Mouse (Mus musculus) stomach, embryonic 15.5 days (tissue): ENCODE data around the gene Sema3b. TPM values are rescaled to one million over a fixed set of nuclear protein-coding genes. Genes with fewer than 3 reads are reported as not detected.

Source experiments
- ATAC-seq: fragments of 200-750 bp; cut with Nextera tagmentation; 2 replicates; pipeline ENCODE4 v1.8.0; 2017; ENCODE audit warnings: low read depth, moderate number of reproducible peaks, moderate TSS enrichment; ENCODE audit not compliant: insufficient read depth, low FRiP score
- H3K27ac ChIP-seq: fragments of 300-500 bp; sonication (generic); 2 replicates; pipeline ENCODE4 v1.5.1; 2015; ENCODE audit warnings: mild to moderate bottlenecking, inconsistent platforms
- H3K27me3 ChIP-seq: fragments of 300-500 bp; sonication (generic); replicated peaks from 2 replicates; pipeline ENCODE4 v1.6.1; 2015; ENCODE audit warnings: inconsistent platforms
- H3K36me3 ChIP-seq: fragments of 300-500 bp; sonication (generic); 2 replicates; pipeline ENCODE4 v1.6.1; 2015; ENCODE audit warnings: inconsistent platforms
- H3K4me1 ChIP-seq: fragments of 300-500 bp; sonication (generic); 2 replicates; pipeline ENCODE4 v1.6.1; 2015; ENCODE audit warnings: inconsistent platforms
- H3K4me2 ChIP-seq: fragments of 300-500 bp; sonication (generic); 2 replicates; pipeline ENCODE4 v1.6.1; 2015; ENCODE audit warnings: mild to moderate bottlenecking, inconsistent platforms
- H3K4me3 ChIP-seq: fragments of 300-500 bp; sonication (generic); replicated peaks from 2 replicates; pipeline ENCODE4 v1.5.1; 2015; ENCODE audit warnings: inconsistent platforms
- H3K9ac ChIP-seq: fragments of 300-500 bp; sonication (generic); 2 replicates; pipeline ENCODE4 v1.6.1; 2015; ENCODE audit warnings: inconsistent platforms
- H3K9me3 ChIP-seq: fragments of 300-500 bp; sonication (generic); 2 replicates; pipeline ENCODE4 v1.6.1; 2016; ENCODE audit warnings: inconsistent platforms
- WGBS: fragments of 180-500 bp; shearing (Covaris S2); methylation state at CpG from one replicate; pipeline ENCODE4 v1.1.7; 2015; 5-methylcytosine and 5-hydroxymethylcytosine counted together
- polyA plus RNA-seq: library from polyadenylated mRNA; unstranded; fragments of >200 nt; fragmentation: Nextera tagmentation; extraction: Ambion mirVana; gene quantifications from 2 replicates; pipeline ENCODE4 v1.2.1, GENCODE M21; 2015

Gene Sema3b
- polyA plus RNA-seq, 1 experiment from 2014 or later = 13.2 TPM

- no peak for ATAC-seq
- H3K27me3 ChIP-seq = no peaks in the 10 kb centered on the region
- H3K4me2 ChIP-seq = no peak overlapping the region
- peak overlapping the region; percentile 58 for H3K27ac ChIP-seq
- WGBS = 87% methylated on average over 3 of the region's 3 CpGs
- no peaks in the 10 kb centered on the region for H3K9me3 ChIP-seq
- no peak overlapping the region for H3K9ac ChIP-seq
- H3K4me1 ChIP-seq = peaks cover 63% of the 10 kb centered on the region
- no peak overlapping the region for H3K4me3 ChIP-seq
- peaks cover 12% of the 10 kb centered on the region for H3K36me3 ChIP-seq
Observed at GRCm38 (mm10) chr9:107624951-107625350, 15.9 kb upstream of the Sema3b start.

GRCm38 (mm10) chr9:107624539-107624938, 15.5 kb upstream of the Sema3b start:
- no peak for ATAC-seq
- H3K36me3 ChIP-seq = peaks cover 16% of the 10 kb centered on the region
- no peaks in the 10 kb centered on the region for H3K27me3 ChIP-seq
- H3K9ac ChIP-seq = no peak overlapping the region
- no peaks in the 10 kb centered on the region for H3K9me3 ChIP-seq
- no peak overlapping the region for H3K4me3 ChIP-seq
- H3K4me1 ChIP-seq = peaks cover 63% of the 10 kb centered on the region
- peak overlapping the region; percentile 58 for H3K27ac ChIP-seq
- 68% methylated on average over 5 of the region's 5 CpGs for WGBS
- H3K4me2 ChIP-seq = no peak overlapping the region

DNA sequence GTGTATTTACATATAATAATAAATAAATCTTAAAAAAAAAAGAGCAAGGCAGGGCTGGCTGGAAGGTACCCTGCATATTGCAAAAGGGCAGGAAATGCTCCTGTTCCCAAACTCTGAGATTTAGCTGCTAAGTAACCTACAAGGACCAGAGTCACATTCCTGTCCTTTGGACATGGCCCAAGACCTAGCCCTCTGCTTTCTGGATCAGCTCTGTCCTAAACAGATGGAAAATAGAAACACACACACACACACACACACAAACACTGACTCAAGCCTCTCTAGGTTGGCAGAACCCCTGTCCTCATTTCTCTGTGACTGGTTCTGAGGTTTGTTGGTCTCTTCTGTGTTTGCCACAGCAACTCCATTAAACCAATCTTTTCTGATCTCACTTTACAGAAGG, 11.9 kb upstream of the Sema3b start:
- H3K27ac ChIP-seq = no peak overlapping the region

DNA sequence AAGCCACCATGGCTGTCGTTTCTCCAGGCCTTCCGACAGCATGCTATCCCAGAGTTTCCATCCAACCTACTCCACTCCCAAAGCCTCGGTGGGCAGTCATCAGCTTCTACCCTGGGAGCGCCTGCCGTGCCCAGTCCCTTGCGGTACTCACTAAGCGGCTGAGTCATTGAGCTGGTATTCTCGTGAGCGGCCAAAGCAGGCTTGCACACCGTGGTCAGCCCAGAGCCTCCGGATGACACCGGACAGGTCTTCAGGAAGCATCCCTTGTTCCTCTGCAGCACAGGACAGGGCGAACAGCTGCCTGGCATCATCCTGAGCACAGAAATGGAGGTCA, 10.5 kb upstream of the Sema3b start:
- Histone ChIP-seq H3K9ac (no peak overlapping the region), H3K4me3 (no peak overlapping the region), H3K4me1 (peaks cover 33% of the 10 kb centered on the region), H3K36me3 (peaks cover 44% of the 10 kb centered on the region), H3K27ac (peak overlapping the region; percentile 85), H3K27me3 (no peaks in the 10 kb centered on the region), H3K9me3 (no peaks in the 10 kb centered on the region), H3K4me2 (no peak overlapping the region)
- 59% methylated on average over 13 of the region's 13 CpGs for WGBS
- ATAC-seq = 0 out of 2 replicates have a peak, but pooled peaks have one; percentile 8

More for the DNA sequence above, 11.9 kb upstream of the Sema3b start:
- ATAC-seq = no peak
- Histone ChIP-seq H3K36me3 (peaks cover 39% of the 10 kb centered on the region), H3K4me3 (no peak overlapping the region), H3K9ac (no peak overlapping the region), H3K27me3 (no peaks in the 10 kb centered on the region), H3K9me3 (no peaks in the 10 kb centered on the region), H3K4me1 (peaks cover 45% of the 10 kb centered on the region), H3K4me2 (no peak overlapping the region)

DNA sequence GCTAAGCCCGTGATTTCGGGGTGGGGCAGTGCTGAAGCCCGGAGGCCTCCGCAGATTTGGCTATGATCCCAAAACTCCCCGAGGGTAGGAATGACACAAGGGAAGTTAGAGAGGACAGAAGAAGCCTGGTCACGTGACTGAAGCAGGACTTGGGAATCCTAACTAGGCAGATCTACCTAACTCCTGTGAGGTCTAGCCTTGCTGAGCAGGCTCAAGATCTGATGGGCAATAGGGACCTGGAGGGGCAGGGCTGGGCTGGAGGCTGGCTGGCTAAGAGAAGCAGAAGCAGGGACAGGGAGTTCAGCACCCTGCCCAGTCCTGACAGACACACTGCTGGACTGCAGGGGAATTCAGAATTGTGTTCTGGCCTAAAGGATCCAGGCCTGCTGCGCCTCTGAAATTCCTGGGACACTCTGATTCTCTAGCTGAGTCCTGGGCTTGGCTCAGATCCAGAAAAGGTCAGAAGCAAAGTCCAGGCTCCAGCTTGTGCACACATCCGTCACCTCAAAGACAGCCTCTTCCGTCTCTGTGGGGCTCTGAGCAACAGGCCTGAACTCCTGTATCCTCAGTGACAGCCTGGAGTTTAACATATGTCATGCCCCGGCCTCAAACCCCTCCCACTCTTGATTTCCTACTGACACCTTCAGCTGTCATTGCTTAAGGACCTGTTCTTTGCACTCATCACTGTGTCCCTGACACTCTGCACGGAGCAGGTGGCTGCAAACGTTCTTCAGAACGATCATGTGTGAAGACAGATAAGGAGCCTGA, 9.9 kb upstream of the Sema3b start:
- WGBS = 17% methylated on average over 13 of the region's 13 CpGs
- H3K9me3 ChIP-seq = no peaks in the 10 kb centered on the region
- peak overlapping the region; percentile 85 for H3K27ac ChIP-seq
- no peak overlapping the region for H3K4me2 ChIP-seq
- H3K4me3 ChIP-seq = no peak overlapping the region
- H3K9ac ChIP-seq = no peak overlapping the region
- H3K36me3 ChIP-seq = peaks cover 46% of the 10 kb centered on the region
- ATAC-seq = peak; percentile 69
- H3K4me1 ChIP-seq = peaks cover 29% of the 10 kb centered on the region
- H3K27me3 ChIP-seq = no peaks in the 10 kb centered on the region

DNA sequence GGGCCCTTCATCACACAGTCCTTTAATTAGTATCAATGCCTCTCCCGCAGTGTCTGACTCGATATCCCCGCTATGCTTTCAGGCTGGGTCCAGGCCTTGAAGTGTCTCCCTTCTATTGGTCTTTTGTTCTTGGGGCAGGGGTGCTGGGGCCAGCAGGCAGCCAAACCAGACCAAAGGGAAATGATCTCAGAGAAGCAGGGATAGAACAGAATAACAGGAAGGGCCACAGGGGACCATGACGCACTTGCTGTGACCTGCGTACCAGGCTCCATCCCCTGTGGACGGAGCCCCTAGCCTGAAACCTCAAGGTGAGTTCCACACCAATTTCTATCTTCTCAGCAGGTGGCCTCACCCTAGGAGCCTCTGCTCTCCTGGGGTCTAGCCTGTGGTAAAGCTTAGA, 9.1 kb upstream of the Sema3b start:
- no peak for ATAC-seq
- Histone ChIP-seq H3K4me3 (no peak overlapping the region), H3K4me2 (no peak overlapping the region), H3K9me3 (no peaks in the 10 kb centered on the region), H3K4me1 (peaks cover 31% of the 10 kb centered on the region), H3K27ac (peak overlapping the region; percentile 85), H3K9ac (no peak overlapping the region), H3K27me3 (no peaks in the 10 kb centered on the region), H3K36me3 (peaks cover 50% of the 10 kb centered on the region)
- 82% methylated on average over 6 of the region's 6 CpGs for WGBS

DNA sequence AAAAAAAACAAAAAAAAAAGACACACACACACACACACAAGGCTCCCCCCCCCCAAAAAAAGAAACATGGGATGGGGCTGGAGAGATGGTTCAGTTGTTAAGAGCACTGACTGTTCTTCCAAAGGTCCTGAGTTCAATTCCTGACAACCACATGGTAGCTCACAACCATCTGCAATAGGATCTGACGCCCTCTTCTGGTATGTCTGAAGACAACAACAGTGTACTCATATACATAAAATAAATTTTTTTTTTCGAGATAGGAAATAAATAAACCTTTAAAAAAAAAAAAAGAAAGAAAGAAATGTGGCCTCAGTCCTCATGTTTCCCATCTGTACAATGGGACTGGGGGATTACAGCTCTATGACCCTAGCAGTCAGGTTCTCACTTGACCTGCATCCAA, 8.4 kb upstream of the Sema3b start:
- WGBS = 77% methylated on average over 2 of the region's 2 CpGs
- H3K9me3 ChIP-seq = no peaks in the 10 kb centered on the region

DNA sequence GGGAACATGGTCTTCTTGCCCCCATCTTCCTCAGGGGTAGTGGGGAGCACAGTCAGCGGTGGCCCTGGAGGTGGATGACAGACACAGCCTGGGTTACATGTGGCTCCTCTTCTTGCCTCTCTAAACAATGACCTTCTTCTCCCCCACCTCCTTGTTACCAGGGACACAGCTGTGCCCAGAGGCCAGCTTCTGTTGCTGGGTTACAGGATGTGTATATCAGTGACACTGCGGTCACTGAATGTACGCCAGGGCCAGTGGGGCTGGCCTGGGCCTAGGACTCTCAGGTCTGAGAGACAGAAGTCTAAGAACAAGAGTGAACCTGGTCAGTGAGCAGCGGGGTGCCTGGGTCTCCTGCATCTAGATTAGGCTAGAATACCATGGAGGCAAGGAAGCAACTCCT, 6.0 kb upstream of the Sema3b start:
- Histone ChIP-seq H3K27me3 (no peaks in the 10 kb centered on the region), H3K4me2 (no peak overlapping the region), H3K4me3 (no peak overlapping the region), H3K9me3 (no peaks in the 10 kb centered on the region), H3K36me3 (peaks cover 44% of the 10 kb centered on the region), H3K4me1 (peaks cover 37% of the 10 kb centered on the region), H3K27ac (no peak overlapping the region), H3K9ac (no peak overlapping the region)
- ATAC-seq = no peak
- WGBS = 76% methylated on average over 4 of the region's 4 CpGs

More for the DNA sequence above, 8.4 kb upstream of the Sema3b start:
- H3K36me3 ChIP-seq = peaks cover 50% of the 10 kb centered on the region
- ATAC-seq = no peak
- no peak overlapping the region for H3K27ac ChIP-seq
- H3K4me1 ChIP-seq = peaks cover 35% of the 10 kb centered on the region
- H3K27me3 ChIP-seq = no peaks in the 10 kb centered on the region
- no peak overlapping the region for H3K4me2 ChIP-seq
- no peak overlapping the region for H3K9ac ChIP-seq
- no peak overlapping the region for H3K4me3 ChIP-seq

- Histone ChIP-seq H3K27ac (peak overlapping the region; percentile 88), H3K4me1 (peaks cover 34% of the 10 kb centered on the region), H3K9me3 (no peaks in the 10 kb centered on the region), H3K27me3 (no peaks in the 10 kb centered on the region), H3K36me3 (peaks cover 32% of the 10 kb centered on the region), H3K4me2 (peak overlapping the region; percentile 89), H3K9ac (no peak overlapping the region), H3K4me3 (peak overlapping the region; percentile 40)
- WGBS = 8% methylated on average over 12 of the region's 12 CpGs
- no peak for ATAC-seq
Observed at GRCm38 (mm10) chr9:107612945-107613569, 4.0 kb upstream of the Sema3b start.

DNA sequence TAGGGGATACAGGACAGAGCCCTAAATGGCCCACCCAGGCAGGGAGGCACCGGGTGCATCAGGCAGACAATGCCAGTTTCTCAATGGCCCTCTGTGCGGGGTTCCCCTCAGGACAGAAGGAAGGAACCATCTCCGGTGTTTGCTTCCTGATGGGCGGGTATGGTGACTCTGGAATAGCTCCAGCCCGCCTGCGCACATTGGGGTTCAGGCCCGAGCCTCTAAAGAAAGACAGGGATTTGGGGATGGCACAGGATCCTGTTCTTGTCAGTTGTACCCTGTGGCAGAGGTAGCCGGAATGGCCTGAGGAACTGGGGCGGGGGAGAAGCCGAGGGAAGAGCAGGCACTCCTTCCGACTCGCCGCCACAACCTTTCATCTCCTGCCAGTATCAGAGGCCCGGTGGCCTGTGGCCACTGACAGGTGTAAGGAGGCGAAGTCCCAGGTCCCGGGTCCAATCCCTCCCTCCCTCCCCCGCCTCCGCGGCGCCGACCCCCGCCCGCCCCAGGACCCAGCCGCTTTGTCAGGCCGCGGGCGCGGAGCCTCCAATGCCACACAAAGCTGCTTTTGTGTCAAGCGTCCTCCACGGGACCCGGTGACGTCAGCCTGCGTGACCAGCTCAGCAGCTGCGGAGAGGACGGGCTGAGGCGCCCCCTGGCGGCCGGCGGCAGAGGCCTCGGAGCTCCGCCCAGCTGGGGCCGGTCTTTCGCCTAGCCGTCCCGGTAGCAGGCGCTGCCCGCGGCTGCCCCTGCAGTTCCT, 3.3 kb upstream of the Sema3b start:
- WGBS = 5% methylated on average over 44 of the region's 48 CpGs

DNA sequence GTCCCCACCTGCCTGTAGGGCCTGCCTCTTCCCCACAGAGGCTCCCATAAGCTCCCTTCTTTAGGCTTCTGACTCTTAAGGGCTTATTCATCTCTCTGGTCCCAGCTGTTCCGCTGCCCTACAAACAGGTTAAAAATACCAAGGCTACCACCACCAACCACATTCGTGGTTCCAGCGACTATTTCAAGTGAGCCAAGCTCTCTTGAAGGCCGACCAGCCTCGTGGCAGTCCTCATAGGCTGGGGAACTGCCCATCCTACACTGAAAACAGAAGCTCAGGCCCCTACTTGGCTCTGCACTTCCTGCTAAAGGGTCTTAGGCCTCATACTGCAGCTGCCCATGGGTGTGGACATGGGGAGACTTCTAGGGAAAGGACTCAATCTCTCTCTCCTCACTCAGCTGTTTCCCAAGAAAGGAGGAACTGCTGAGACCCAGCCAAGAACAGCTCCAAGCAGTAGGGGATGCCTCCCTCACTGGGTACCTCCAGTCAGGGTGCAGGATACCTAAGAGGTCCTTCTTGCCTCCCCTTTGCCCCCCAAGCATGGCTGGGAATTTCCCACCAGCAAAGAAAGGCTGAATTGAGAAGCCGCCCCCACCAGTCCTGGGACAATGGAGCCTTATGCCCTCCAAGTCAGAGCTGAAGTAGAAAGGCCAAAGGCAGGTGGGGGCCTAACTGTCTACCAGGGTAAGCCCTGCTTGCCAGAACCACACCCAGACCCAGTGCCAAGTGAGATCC, 2.6 kb upstream of the Sema3b start:
- Histone ChIP-seq H3K4me1 (peaks cover 46% of the 10 kb centered on the region), H3K27me3 (no peaks in the 10 kb centered on the region), H3K4me3 (peak overlapping the region; percentile 40; the same call in 1 of the 2 replicates), H3K9ac (no peak overlapping the region), H3K27ac (peak overlapping the region; percentile 90), H3K36me3 (peaks cover 23% of the 10 kb centered on the region), H3K9me3 (no peaks in the 10 kb centered on the region), H3K4me2 (peak overlapping the region; percentile 89; the same call in 1 of the 2 replicates)
- WGBS = 64% methylated on average over 6 of the region's 6 CpGs
- ATAC-seq = no peak

More for the DNA sequence above, 3.3 kb upstream of the Sema3b start:
- Histone ChIP-seq H3K27ac (peak overlapping the region; percentile 90), H3K4me2 (peak overlapping the region; percentile 89), H3K27me3 (no peaks in the 10 kb centered on the region), H3K9ac (peak overlapping the region; percentile 12; the same call in 1 of the 2 replicates), H3K4me3 (peak overlapping the region; percentile 40), H3K9me3 (no peaks in the 10 kb centered on the region), H3K4me1 (peaks cover 40% of the 10 kb centered on the region), H3K36me3 (peaks cover 28% of the 10 kb centered on the region)
- ATAC-seq = peak; percentile 92
